Mouse (Mus musculus) CH12.LX (cell line): ENCODE measurements around the gene Sparcl1.

Experiments
- CTCF ChIP-seq, 2 experiments: IDR thresholded peaks in 1 of 2; conservative IDR thresholded peaks in 1 of 2; 2 replicates each; pipeline ENCODE4 v1.5.1; 2011 to 2012; ENCODE audit warnings: low read depth in 2 of 2, low read length in 2 of 2, improper control_type of control experiment in 1 of 2, inconsistent platforms in 1 of 2, mild to moderate bottlenecking in 1 of 2, moderate library complexity in 1 of 2
- EP300 ChIP-seq: IDR thresholded peaks from 2 replicates; pipeline ENCODE4 v1.6.1; 2011; ENCODE audit warnings: low read length, improper control_type of control experiment
- ETS1 ChIP-seq: conservative IDR thresholded peaks from 2 replicates; pipeline ENCODE4 v1.6.1; 2012; ENCODE audit warnings: low read depth, mild to moderate bottlenecking, inconsistent platforms, low read length, improper control_type of control experiment, moderate library complexity
- MAFK ChIP-seq: IDR thresholded peaks from 2 replicates; pipeline ENCODE4 v1.6.1; 2011; ENCODE audit warnings: low read length, improper control_type of control experiment; ENCODE audit not compliant: insufficient replicate concordance
- MAX ChIP-seq: IDR thresholded peaks from 2 replicates; pipeline ENCODE4 v1.6.1; 2011; ENCODE audit warnings: low read length, improper control_type of control experiment
- POLR2A ChIP-seq: IDR thresholded peaks from 2 replicates; pipeline ENCODE4 v1.6.1; 2011; ENCODE audit warnings: low read depth, mild to moderate bottlenecking, improper control_type of control experiment, low read length
- RCOR1 ChIP-seq: conservative IDR thresholded peaks from 2 replicates; pipeline ENCODE4 v1.6.1; 2012; ENCODE audit warnings: low read depth, mild to moderate bottlenecking, inconsistent platforms, low read length, improper control_type of control experiment
- ZC3H11A ChIP-seq: IDR thresholded peaks from 2 replicates; pipeline ENCODE4 v1.6.1; 2012; ENCODE audit warnings: low read depth, mild to moderate bottlenecking, inconsistent platforms, low read length, improper control_type of control experiment

- TF ChIP-seq ETS1 (no peak), CTCF (conservative IDR thresholded peaks at IDR 0.05 in 1 of 2, IDR thresholded peaks at IDR 0.05 in 1 of 2; ENCODE audit: low read depth in 2 of 2, low read length in 2 of 2) (no peak), MAX (no peak), RCOR1 (no peak), POLR2A (no peak), MAFK (no peak), ZC3H11A (no peak), EP300 (no peak)
These were observed 14.9 kb upstream of the Sparcl1 start for GRCm38 (mm10) chr5:104128281-104129031.
